Mouse (Mus musculus) cerebellum, adult 9-10 months (tissue): ENCODE data around the gene Bace1.
"Not testable (repeated sequence)": the region's sequence is repeated elsewhere in the genome, so short reads cannot be mapped to it uniquely, and the experiment has no call there.

Source experiments
- DNase-seq: peaks from one replicate; pipeline ENCODE4 v3.0.0; 2022

Bace1 gene

GRCm38 (mm10) chr9:45839139-45839981 lies 980 bp downstream of the Bace1 start:
- peak; percentile 55 for DNase-seq

- DNase-seq: no peak
Observed at GRCm38 (mm10) chr9:45839982-45840300, 1.6 kb downstream of the Bace1 start.

GRCm38 (mm10) chr9:45840331-45840730 lies 2.0 kb downstream of the Bace1 start:
- DNase-seq: no peak

DNA sequence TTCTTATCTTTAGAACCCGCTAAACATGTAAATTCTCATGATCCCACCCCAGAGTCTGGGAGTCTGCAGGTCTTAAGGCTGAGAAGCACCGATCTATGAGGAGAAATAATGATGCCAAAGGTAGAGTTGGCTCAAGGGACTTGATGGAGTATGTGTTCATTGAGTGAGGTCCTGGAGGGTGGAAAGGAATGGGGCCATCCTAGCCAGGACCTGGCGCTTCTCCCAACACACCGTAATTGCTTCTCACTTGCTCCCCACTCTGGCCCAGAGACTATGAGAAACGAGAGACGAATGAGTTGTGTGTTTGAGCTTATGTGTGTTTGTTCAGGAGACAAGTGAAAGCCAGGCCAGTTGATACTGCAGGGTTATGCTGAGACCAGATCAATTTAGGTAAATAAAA lies 3.1 kb downstream of the Bace1 start:
- no peak for DNase-seq

- no peak for DNase-seq
Observed at GRCm38 (mm10) chr9:45843007-45843406, 4.6 kb downstream of the Bace1 start.

DNA sequence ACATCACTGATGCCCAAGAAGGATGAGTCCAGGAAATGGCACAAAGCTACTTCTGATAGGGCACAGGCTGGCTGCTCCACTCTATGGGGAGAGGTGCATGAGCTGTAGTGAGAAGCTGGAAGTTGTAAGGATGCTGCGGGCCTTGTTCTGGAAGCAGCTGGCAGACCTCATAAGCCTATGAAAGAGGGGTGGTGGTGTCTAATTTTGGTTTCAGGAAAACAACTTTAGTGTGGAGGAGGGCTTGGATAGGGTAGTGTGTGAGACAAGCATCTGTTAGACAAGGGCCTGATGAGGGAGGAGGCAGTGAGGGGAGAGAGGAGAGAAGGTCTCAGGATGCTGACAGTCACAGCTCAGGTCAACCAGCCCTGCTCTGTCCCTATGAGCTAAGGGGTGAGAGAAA lies 5.4 kb downstream of the Bace1 start:
- DNase-seq: no peak

DNA sequence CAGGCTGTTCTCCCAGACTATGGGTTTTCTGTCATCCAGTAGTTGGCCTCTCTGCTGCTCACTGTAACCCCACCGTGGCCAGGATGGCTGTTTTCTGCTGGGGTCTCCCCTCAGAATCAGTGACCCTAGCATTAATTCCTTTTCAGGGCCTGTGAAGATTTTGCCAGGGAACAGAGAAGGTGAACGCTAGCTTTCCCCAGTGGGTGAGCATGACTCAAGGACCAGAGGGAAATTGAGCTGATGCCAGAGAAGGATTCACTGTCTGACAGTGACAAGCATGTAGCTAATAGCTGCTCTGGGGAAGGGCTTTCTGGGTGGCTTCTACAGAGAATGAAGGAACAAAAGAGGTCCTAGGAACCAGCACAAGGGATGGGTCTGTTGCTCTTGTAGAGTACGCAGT lies 7.2 kb downstream of the Bace1 start:
- DNase-seq: no peak

GRCm38 (mm10) chr9:45846176-45846575 lies 7.8 kb downstream of the Bace1 start:
- not testable (repeated sequence) for DNase-seq

GRCm38 (mm10) chr9:45846891-45847460 lies 8.6 kb downstream of the Bace1 start:
- no peak for DNase-seq

DNA sequence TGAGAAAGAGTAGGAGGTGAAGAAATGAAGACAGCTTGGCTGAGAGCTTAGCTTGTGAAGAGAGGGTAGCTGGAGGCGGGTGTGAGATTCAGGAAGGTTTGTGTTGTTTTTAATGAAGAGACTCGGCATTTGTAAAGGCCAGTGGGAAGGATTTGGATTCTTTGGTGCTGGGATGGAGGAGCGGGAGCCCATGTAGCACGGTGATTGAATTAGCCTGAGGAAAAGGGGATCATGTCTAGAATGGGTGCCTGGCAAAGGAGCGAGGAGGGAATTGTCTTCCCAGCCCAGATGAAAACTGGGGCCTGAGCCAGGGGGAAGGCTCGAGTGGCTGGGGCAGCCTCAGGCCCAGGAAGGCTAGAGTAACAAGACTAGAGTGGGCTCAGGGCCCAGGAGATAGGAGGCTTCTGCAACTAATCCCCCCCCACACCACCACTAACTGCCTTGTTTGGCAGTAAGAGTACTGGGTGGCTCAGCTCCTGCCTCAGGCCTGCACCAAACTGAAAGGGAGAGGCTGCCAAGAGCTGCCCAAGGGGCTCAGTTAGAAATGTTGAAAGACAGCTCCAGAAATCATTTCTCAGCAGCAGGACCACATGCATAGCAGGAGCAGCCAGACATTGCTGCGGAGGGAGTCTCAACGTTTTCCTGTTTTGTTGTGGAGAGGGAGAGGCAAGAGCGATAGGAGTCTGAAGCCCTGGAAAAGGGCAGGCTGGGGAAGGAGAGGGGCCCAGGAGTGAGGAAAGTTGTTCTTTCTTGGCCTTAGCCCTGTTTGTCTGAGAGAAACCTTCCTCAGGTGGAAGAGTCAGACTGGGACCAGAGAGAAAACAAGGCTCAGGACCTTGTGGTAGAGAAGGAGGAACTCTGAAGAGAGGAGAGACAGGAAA lies 11.4 kb downstream of the Bace1 start:
- no peak for DNase-seq

- no peak for DNase-seq
Observed at GRCm38 (mm10) chr9:45850528-45851155, 12.3 kb downstream of the Bace1 start.

DNA sequence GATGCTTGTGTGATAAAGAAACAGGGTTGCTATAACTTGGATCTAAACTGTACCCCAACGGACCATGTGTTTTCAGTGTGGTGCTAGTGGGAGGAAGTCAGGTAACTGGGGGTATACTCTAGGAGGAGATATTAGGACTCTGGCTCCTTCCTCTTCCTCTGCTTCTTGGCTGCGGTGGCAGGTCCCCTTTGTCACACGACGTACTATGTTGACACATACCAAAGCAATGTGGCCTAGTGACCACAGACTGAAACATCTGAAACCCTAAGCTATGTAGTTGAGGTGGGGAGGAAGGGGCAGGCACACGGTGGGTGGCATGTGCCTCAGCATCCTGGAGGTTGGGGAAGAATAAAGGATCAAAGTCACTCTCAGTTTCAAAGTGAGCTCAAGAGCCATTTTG lies 12.9 kb downstream of the Bace1 start:
- DNase-seq: no peak

- DNase-seq: no peak
Observed at GRCm38 (mm10) chr9:45851776-45852175, 13.4 kb downstream of the Bace1 start.

DNA sequence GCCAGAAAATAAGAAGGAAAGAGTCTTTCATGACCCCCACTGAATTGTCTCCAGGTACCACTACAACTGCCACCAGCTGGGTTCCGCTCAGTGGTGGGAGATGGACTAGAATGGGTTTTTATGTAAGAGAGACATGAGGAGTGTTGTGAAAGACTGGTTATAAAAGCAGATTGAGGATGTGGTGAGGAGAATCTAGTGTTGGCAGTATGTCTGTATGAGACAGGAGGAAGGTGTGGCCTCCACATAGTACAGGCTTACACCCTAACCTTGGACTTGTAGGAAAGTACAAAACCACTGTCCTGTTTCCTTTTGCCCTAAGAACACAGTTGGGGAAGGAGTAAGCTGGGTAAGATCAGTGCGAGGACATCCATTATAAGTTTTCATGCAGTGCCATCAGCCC lies 15.3 kb downstream of the Bace1 start:
- DNase-seq: no peak

DNA sequence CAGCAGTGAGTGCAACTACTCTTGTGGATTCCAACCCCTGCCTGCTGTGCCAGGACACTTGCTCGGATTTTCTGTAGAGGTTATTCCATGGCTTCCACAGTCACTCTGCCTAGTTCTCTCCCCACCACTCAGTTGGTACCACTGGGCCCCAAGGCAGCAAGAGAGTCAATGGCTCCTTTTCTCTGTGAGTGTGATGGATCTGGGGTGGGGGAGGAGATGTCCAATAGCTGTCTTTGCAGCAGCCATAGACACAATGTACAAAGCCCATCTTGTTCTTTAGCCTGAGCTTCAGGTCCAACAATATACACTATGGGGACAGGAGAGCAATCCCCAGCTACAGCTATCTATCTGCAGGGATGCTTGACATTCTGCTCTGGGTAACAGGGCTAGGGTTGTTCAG lies 15.8 kb downstream of the Bace1 start:
- DNase-seq: no peak

DNA sequence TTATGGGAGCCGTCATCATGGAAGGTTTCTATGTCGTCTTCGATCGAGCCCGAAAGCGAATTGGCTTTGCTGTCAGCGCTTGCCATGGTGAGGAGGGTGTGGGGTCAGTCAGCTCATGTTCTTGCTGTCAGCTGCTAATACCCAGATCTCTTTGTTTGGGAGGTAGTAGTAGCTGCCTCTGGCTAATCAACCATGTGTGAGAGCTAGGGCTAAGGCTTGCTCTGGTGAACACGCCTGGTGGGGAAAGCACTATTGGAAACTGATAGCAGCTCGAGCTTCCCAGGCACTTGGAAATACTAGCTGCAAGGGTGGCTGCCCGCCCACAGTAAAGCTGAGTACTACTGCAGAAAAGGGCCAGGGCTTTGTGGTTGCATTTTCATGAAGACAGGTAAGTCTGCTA lies 21.0 kb downstream of the Bace1 start:
- no peak for DNase-seq

DNA sequence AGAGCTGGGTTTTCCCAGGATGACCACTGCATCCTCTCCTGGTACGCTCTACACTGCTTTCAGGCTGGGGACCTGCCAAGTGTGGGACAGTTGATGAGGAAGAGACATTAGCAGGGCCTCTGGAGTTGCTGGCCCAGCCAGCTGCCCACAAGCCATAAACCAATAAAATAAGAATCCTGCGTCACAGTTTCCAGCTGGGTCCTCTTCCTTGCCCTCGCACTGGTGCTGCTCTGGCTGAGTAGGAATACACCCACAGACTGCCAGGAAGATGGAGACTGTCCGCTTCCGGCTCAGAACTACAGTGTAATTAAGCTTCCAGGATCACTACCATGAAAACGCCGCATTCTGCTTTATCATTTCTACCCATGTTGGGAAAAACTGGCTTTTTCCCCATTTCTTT lies 23.4 kb downstream of the Bace1 start:
- no peak for DNase-seq

- DNase-seq: no peak
Observed at GRCm38 (mm10) chr9:45869181-45869580, 30.8 kb downstream of the Bace1 start.

- no peak for DNase-seq
Observed at GRCm38 (mm10) chr9:45870265-45870664, 31.9 kb downstream of the Bace1 start.

- no peak for DNase-seq
Observed at GRCm38 (mm10) chr9:45877928-45878327, 39.5 kb downstream of the Bace1 start.

DNA sequence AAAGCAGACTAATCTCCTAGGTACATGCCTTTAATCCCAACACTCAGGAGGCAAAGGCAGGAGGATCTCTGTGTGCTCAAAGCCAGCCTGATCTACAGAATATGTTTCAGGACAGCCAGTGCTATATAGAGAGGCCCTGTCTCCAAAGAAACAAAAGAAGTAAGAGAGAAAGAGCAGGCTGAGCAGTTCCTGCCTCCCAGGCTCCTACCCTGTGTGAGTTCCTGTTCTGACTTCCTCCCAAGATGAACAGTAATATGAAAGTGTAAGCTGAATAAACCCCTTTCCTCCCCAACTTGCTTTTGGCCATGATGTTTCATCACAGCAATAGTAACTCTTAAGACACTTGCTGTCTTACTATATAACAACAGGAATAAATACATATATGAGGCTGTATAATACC lies 55.3 kb downstream of the Bace1 start:
- DNase-seq: no peak

GRCm38 (mm10) chr9:45905196-45905595 lies 66.8 kb downstream of the Bace1 start:
- DNase-seq: no peak

GRCm38 (mm10) chr9:45905811-45906237 lies 67.4 kb downstream of the Bace1 start:
- DNase-seq: peak; percentile 62
